Mouse (Mus musculus) lung, embryonic 14.5 days (tissue): ENCODE results near the gene Dram1. TPM values are rescaled to one million over a fixed set of nuclear protein-coding genes. Genes with fewer than 3 reads are reported as not detected.

Experiments
- ATAC-seq: fragments of 200-750 bp; cut with Nextera tagmentation; 2 replicates; pipeline ENCODE4 v1.8.0; 2017; ENCODE audit warnings: mild to moderate bottlenecking, moderate TSS enrichment, moderate library complexity; ENCODE audit not compliant: insufficient read depth
- DNase-seq: peaks from one replicate; pipeline ENCODE4 v3.0.0-alpha.2; 2015
- H3K27ac ChIP-seq: fragments of 300-500 bp; sonication (generic); 2 replicates; pipeline ENCODE4 v1.5.1; 2014; ENCODE audit warnings: low read depth, mild to moderate bottlenecking, moderate library complexity
- H3K27me3 ChIP-seq: fragments of 300-500 bp; sonication (generic); 2 replicates; pipeline ENCODE4 v1.6.1; 2014; ENCODE audit warnings: low read length, control low read depth; ENCODE audit not compliant: insufficient read depth
- H3K36me3 ChIP-seq: fragments of 300-500 bp; sonication (generic); 2 replicates; pipeline ENCODE4 v1.6.1; 2014; ENCODE audit warnings: control low read depth; ENCODE audit not compliant: insufficient read depth
- H3K4me1 ChIP-seq: fragments of 300-500 bp; sonication (generic); 2 replicates; pipeline ENCODE4 v1.6.1; 2014; ENCODE audit warnings: antibody characterized with exemption, control low read depth; ENCODE audit not compliant: insufficient read depth
- H3K4me2 ChIP-seq: fragments of 300-500 bp; sonication (generic); 2 replicates; pipeline ENCODE4 v1.6.1; 2014; ENCODE audit warnings: mild to moderate bottlenecking
- H3K4me3 ChIP-seq: fragments of 300-500 bp; sonication (generic); 2 replicates; pipeline ENCODE4 v1.5.1; 2014; ENCODE audit warnings: low read depth, low read length
- H3K9ac ChIP-seq: fragments of 300-500 bp; sonication (generic); 2 replicates; pipeline ENCODE4 v1.6.1; 2014
- H3K9me3 ChIP-seq: fragments of 300-500 bp; sonication (generic); 2 replicates; pipeline ENCODE4 v1.6.1; 2016; ENCODE audit warnings: low read depth, low read length, control low read depth
- CTCF ChIP-seq: IDR thresholded peaks from 2 replicates; pipeline ENCODE4 v1.5.1; 2016; ENCODE audit warnings: antibody characterized with exemption, low read depth
- WGBS: fragments of 180-500 bp; shearing (Covaris S2); extraction: QIAGEN DNeasy Blood & Tissue Kit; methylation state at CpG from one replicate; pipeline ENCODE4 v1.1.7; 2014; 5-methylcytosine and 5-hydroxymethylcytosine counted together
- polyA plus RNA-seq: library from polyadenylated mRNA; unstranded; fragments of >200 nt; fragmentation: Nextera tagmentation; extraction: Ambion mirVana; gene quantifications from 2 replicates; pipeline ENCODE4 v1.2.1, GENCODE M21; 2014

Dram1 gene
- polyA plus RNA-seq, 1 experiment from 2014 or later, result 43.9 TPM

- Histone ChIP-seq H3K4me3 (no peak overlapping the region), H3K4me2 (no peak overlapping the region), H3K9ac (no peak overlapping the region), H3K27me3 (no peaks in the 10 kb centered on the region), H3K4me1 (no peaks in the 10 kb centered on the region), H3K27ac (no peak overlapping the region), H3K9me3 (no peaks in the 10 kb centered on the region), H3K36me3 (no peaks in the 10 kb centered on the region)
- 52% methylated on average over 4 of the region's 4 CpGs for WGBS
- ATAC-seq, result no peak
- no peak for TF ChIP-seq CTCF
- DNase-seq, result no peak
Measured at GRCm38 (mm10) chr10:88328056-88328450, 50.8 kb downstream of the Dram1 start.

- TF ChIP-seq CTCF, result peak; percentile 99
- no peak overlapping the region for H3K9ac ChIP-seq
- no peaks in the 10 kb centered on the region for H3K36me3 ChIP-seq
- no peaks in the 10 kb centered on the region for H3K4me1 ChIP-seq
- no peaks in the 10 kb centered on the region for H3K27me3 ChIP-seq
- H3K27ac ChIP-seq, result no peak overlapping the region
- H3K4me2 ChIP-seq, result peak overlapping the region; percentile 38; the same call in 1 of the 2 replicates
- no peaks in the 10 kb centered on the region for H3K9me3 ChIP-seq
- WGBS, result 46% methylated on average over 11 of the region's 11 CpGs
- peak; percentile 94 for DNase-seq
- ATAC-seq, result peak; percentile 78
- no peak overlapping the region for H3K4me3 ChIP-seq
Measured at GRCm38 (mm10) chr10:88327160-88328055, 51.5 kb downstream of the Dram1 start.

- no peak for TF ChIP-seq CTCF
Measured at GRCm38 (mm10) chr10:88321739-88322138, 57.1 kb downstream of the Dram1 start.

GRCm38 (mm10) chr10:88320714-88321416, 58.0 kb downstream of the Dram1 start:
- peak overlapping the region; percentile 18; the same call in 1 of the 2 replicates for H3K4me2 ChIP-seq
- no peaks in the 10 kb centered on the region for H3K36me3 ChIP-seq
- peaks cover 9% of the 10 kb centered on the region; the same call in 1 of the 2 replicates for H3K4me1 ChIP-seq
- 33% methylated on average over 12 of the region's 12 CpGs for WGBS
- no peaks in the 10 kb centered on the region for H3K27me3 ChIP-seq
- H3K9me3 ChIP-seq, result no peaks in the 10 kb centered on the region
- peak; percentile 93 for ATAC-seq
- no peak overlapping the region for H3K9ac ChIP-seq
- H3K4me3 ChIP-seq, result no peak overlapping the region
- DNase-seq, result peak; percentile 76
- peak overlapping the region; percentile 59 for H3K27ac ChIP-seq
- TF ChIP-seq CTCF, result no peak

More at GRCm38 (mm10) chr10:88321739-88322138, 57.1 kb downstream of the Dram1 start:
- 0 out of 2 replicates have a peak overlapping the region, but pooled peaks have one; percentile 18 for H3K4me2 ChIP-seq
- H3K9ac ChIP-seq, result no peak overlapping the region
- no peaks in the 10 kb centered on the region for H3K27me3 ChIP-seq
- no peak for ATAC-seq
- H3K9me3 ChIP-seq, result no peaks in the 10 kb centered on the region
- H3K27ac ChIP-seq, result peak overlapping the region; percentile 59
- no peaks in the 10 kb centered on the region for H3K36me3 ChIP-seq
- DNase-seq, result no peak
- 75% methylated on average over 5 of the region's 5 CpGs for WGBS
- no peak overlapping the region for H3K4me3 ChIP-seq
- H3K4me1 ChIP-seq, result peaks cover 9% of the 10 kb centered on the region; the same call in 1 of the 2 replicates

GRCm38 (mm10) chr10:88318179-88318578, 60.7 kb downstream of the Dram1 start:
- no peak overlapping the region for H3K4me3 ChIP-seq
- no peaks in the 10 kb centered on the region for H3K36me3 ChIP-seq
- no peak overlapping the region for H3K4me2 ChIP-seq
- TF ChIP-seq CTCF, result no peak
- ATAC-seq (no peak), DNase-seq (no peak)
- no peak overlapping the region for H3K27ac ChIP-seq
- H3K27me3 ChIP-seq, result no peaks in the 10 kb centered on the region
- H3K4me1 ChIP-seq, result peaks cover 9% of the 10 kb centered on the region; the same call in 1 of the 2 replicates
- 77% methylated on average over 4 of the region's 4 CpGs for WGBS
- no peaks in the 10 kb centered on the region for H3K9me3 ChIP-seq
- H3K9ac ChIP-seq, result no peak overlapping the region

- Histone ChIP-seq H3K4me3 (no peak overlapping the region), H3K9ac (no peak overlapping the region), H3K4me1 (peaks cover 9% of the 10 kb centered on the region; the same call in 1 of the 2 replicates), H3K9me3 (no peaks in the 10 kb centered on the region), H3K4me2 (no peak overlapping the region), H3K36me3 (no peaks in the 10 kb centered on the region), H3K27ac (no peak overlapping the region), H3K27me3 (no peaks in the 10 kb centered on the region)
- TF ChIP-seq CTCF, result no peak
- no peak for ATAC-seq
- no peak for DNase-seq
- WGBS, result 83% methylated on average over 5 of the region's 5 CpGs
Measured at GRCm38 (mm10) chr10:88317151-88317550, 61.7 kb downstream of the Dram1 start.

- H3K9ac ChIP-seq, result no peak overlapping the region
- H3K27ac ChIP-seq, result no peak overlapping the region
- ATAC-seq (no peak), DNase-seq (no peak)
- TF ChIP-seq CTCF, result no peak
- no peaks in the 10 kb centered on the region for H3K36me3 ChIP-seq
- no peaks in the 10 kb centered on the region for H3K27me3 ChIP-seq
- no peak overlapping the region for H3K4me2 ChIP-seq
- no peak overlapping the region for H3K4me3 ChIP-seq
- no peaks in the 10 kb centered on the region for H3K4me1 ChIP-seq
- no peaks in the 10 kb centered on the region for H3K9me3 ChIP-seq
- 86% methylated on average over 5 of the region's 5 CpGs for WGBS
Measured at GRCm38 (mm10) chr10:88314841-88315240, 64.0 kb downstream of the Dram1 start.
